Mouse (Mus musculus): Measurements from ENCODE around the gene Cacng8.

DNA sequence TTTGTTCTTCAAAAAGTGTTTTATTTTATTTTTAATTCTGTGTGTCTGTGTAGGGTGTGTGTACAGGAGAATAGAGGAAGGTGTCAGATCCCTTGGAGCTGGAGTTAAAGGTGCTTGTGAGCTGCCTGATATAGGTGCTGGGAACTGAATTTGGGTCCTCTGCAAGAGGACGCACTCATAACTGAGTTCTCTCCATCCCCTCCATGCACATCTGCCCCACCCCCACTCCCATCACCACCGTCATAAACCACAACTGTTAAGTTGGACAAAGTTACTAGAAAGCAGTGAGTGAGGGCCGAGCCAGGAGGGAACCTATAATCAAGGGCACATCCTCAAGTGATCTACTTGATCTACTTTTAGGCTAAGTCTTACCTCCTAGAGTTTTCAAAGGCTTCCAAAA lies 46.6 kb upstream of the Cacng8 start:
- TF ChIP-seq CTCF (IDR thresholded peaks at IDR 0.05; ENCODE audit: borderline replicate concordance, control insufficient read depth, extremely low read depth, insufficient read depth, low read length, poor library complexity) = no peak
- no peak for TF ChIP-seq POLR2A (IDR thresholded peaks at IDR 0.05; ENCODE audit: control insufficient read depth, extremely low read depth, insufficient read depth, low read length, poor library complexity)

All from thymus, adult 2 months (tissue).